ENCODE assay signal across 21 mouse cellular contexts in genomic region chr2:81849927-81850326, GRCm38 (mm10).
DNase-seq lines count a peak whose midpoint lies in the region; ATAC-seq and TF ChIP-seq lines count a peak whose summit lies in the region.
"Had no signal": no experiment of that assay in that cellular context is flagged by ENCODE, and none has a peak within 500 bp of the region (broad histone marks: within the 10 kb centered on the region; RNA-seq: fewer than 3 reads in every experiment).

No protein-coding gene starts in this region.

- H3K9me3 ChIP-seq in forebrain, embryonic 11.5 days (ENCODE audit: control insufficient read depth, low read length) = no peaks in the 10 kb centered on the region
- no peaks in the 10 kb centered on the region for H3K9me3 ChIP-seq in forebrain, embryonic 12.5 days
- H3K9me3 ChIP-seq in midbrain, embryonic 12.5 days = no peaks in the 10 kb centered on the region
- no peaks in the 10 kb centered on the region for H3K9me3 ChIP-seq in midbrain, embryonic 10.5 days (replicated peaks)
- no peaks in the 10 kb centered on the region for H3K9me3 ChIP-seq in ES-E14 (ENCODE audit: control insufficient read depth, insufficient read depth, low read depth, low read length)
- H3K9me3 ChIP-seq: forebrain, embryonic 10.5 days; forebrain, embryonic 15.5 days; heart, embryonic 12.5 days; heart, embryonic 15.5 days; hindbrain, embryonic 12.5 days; hindbrain, embryonic 15.5 days had no signal

- no peak overlapping the region for H3K9ac ChIP-seq in forebrain, embryonic 11.5 days (ENCODE audit: low read length)
- H3K9ac ChIP-seq in forebrain, embryonic 12.5 days = no peak overlapping the region
- H3K9ac ChIP-seq in midbrain, embryonic 12.5 days (replicated peaks) = no peak overlapping the region
- no peak overlapping the region for H3K9ac ChIP-seq in ES-E14 (ENCODE audit: insufficient read depth, low read depth, low read length, poor library complexity, severe bottlenecking)
- H3K9ac ChIP-seq: forebrain, embryonic 15.5 days; heart, embryonic 12.5 days; heart, embryonic 15.5 days; hindbrain, embryonic 12.5 days; hindbrain, embryonic 15.5 days had no signal

- H3K4me2 ChIP-seq in forebrain, embryonic 11.5 days (ENCODE audit: low read depth, low read length, severe bottlenecking) = no peak overlapping the region
- H3K4me2 ChIP-seq in forebrain, embryonic 12.5 days = no peak overlapping the region
- no peak overlapping the region for H3K4me2 ChIP-seq in midbrain, embryonic 12.5 days (replicated peaks)
- H3K4me2 ChIP-seq: forebrain, embryonic 15.5 days; heart, embryonic 12.5 days; heart, embryonic 15.5 days; hindbrain, embryonic 12.5 days; hindbrain, embryonic 15.5 days had no signal

- no peaks in the 10 kb centered on the region for H3K36me3 ChIP-seq in forebrain, embryonic 11.5 days (ENCODE audit: control insufficient read depth, insufficient read depth, low read length)
- H3K36me3 ChIP-seq in forebrain, embryonic 12.5 days (replicated peaks) = no peaks in the 10 kb centered on the region
- H3K36me3 ChIP-seq in midbrain, embryonic 12.5 days = no peaks in the 10 kb centered on the region
- no peaks in the 10 kb centered on the region for H3K36me3 ChIP-seq in midbrain, embryonic 10.5 days
- no peaks in the 10 kb centered on the region for H3K36me3 ChIP-seq in ES-E14 (ENCODE audit: control insufficient read depth, insufficient read depth, low read length, poor library complexity, severe bottlenecking)
- H3K36me3 ChIP-seq: forebrain, embryonic 10.5 days; forebrain, embryonic 15.5 days; heart, embryonic 12.5 days; heart, embryonic 15.5 days; hindbrain, embryonic 12.5 days; hindbrain, embryonic 15.5 days had no signal

- in situ Hi-C loops in ES-E14 (cut with MboI; ENCODE audit: low sequenced_read_pairs in 2 of 2, unreplicated experiment in 2 of 2) = no loop called here

- no peak overlapping the region for H3K4me3 ChIP-seq in forebrain, embryonic 11.5 days (ENCODE audit: low read depth, low read length)
- no peak overlapping the region for H3K4me3 ChIP-seq in forebrain, embryonic 12.5 days (replicated peaks)
- H3K4me3 ChIP-seq in midbrain, embryonic 12.5 days = no peak overlapping the region
- no peak overlapping the region for H3K4me3 ChIP-seq in midbrain, embryonic 10.5 days
- H3K4me3 ChIP-seq in ES-E14 (ENCODE audit: insufficient read depth in 1 of 2, low read depth in 1 of 2, low read length in 2 of 2, poor library complexity in 1 of 2, severe bottlenecking in 1 of 2) = no peak overlapping the region
- H3K4me3 ChIP-seq: forebrain, embryonic 10.5 days; forebrain, embryonic 15.5 days; heart, embryonic 12.5 days; heart, embryonic 15.5 days; hindbrain, embryonic 12.5 days; hindbrain, embryonic 15.5 days had no signal

- H3K27me3 ChIP-seq in forebrain, embryonic 11.5 days (ENCODE audit: control insufficient read depth, insufficient read depth, low read length) = no peaks in the 10 kb centered on the region
- no peaks in the 10 kb centered on the region for H3K27me3 ChIP-seq in forebrain, embryonic 12.5 days
- no peaks in the 10 kb centered on the region for H3K27me3 ChIP-seq in midbrain, embryonic 12.5 days
- H3K27me3 ChIP-seq in midbrain, embryonic 10.5 days (ENCODE audit: low read depth, poor library complexity, severe bottlenecking) = no peaks in the 10 kb centered on the region
- H3K27me3 ChIP-seq: forebrain, embryonic 15.5 days; heart, embryonic 12.5 days; heart, embryonic 15.5 days; hindbrain, embryonic 12.5 days; hindbrain, embryonic 15.5 days had no signal

- ATAC-seq in forebrain, embryonic 11.5 days (replicated peaks; ENCODE audit: low FRiP score) = 0 out of 2 replicates have a peak, but pooled peaks have one; percentile 53
- ATAC-seq in forebrain, embryonic 12.5 days (ENCODE audit: low FRiP score) = no peak
- peak; percentile 6; the same call in 1 of the 2 replicates for ATAC-seq in midbrain, embryonic 12.5 days (ENCODE audit: low FRiP score, low read depth)
- ATAC-seq: forebrain, embryonic 15.5 days had no signal

- H3K27ac ChIP-seq in forebrain, embryonic 11.5 days (ENCODE audit: low read depth, low read length) = no peak overlapping the region
- no peak overlapping the region for H3K27ac ChIP-seq in forebrain, embryonic 12.5 days
- no peak overlapping the region for H3K27ac ChIP-seq in midbrain, embryonic 12.5 days (replicated peaks)
- no peak overlapping the region for H3K27ac ChIP-seq in midbrain, embryonic 10.5 days (replicated peaks)
- H3K27ac ChIP-seq in ES-E14 (ENCODE audit: insufficient read depth, low read depth, low read length, poor library complexity, severe bottlenecking) = peak overlapping the region; percentile 40; the same call in 1 of the 2 replicates
- H3K27ac ChIP-seq: forebrain, embryonic 10.5 days; forebrain, embryonic 15.5 days; heart, embryonic 15.5 days; hindbrain, embryonic 12.5 days; hindbrain, embryonic 15.5 days had no signal

- no peak for DNase-seq in forebrain, embryonic 11.5 days (ENCODE audit: low spot score)
- DNase-seq in midbrain, embryonic 10.5 days (ENCODE audit: low spot score) = no peak
- DNase-seq in ES-E14 (ENCODE audit: low read depth, low spot score) = peak; percentile 2
- no peak for DNase-seq in kidney, adult 11 months
- DNase-seq: adrenal gland, postnatal 10 days; adrenal gland, postnatal 36 days; cerebellum, adult 18-20 months; cerebellum, adult 9-10 months; cerebellum, postnatal 14 days; gastrocnemius, postnatal 25 days; heart, adult 18-20 months; heart, postnatal 10 days; heart, postnatal 36 days had no signal

- no peaks in the 10 kb centered on the region for H3K4me1 ChIP-seq in forebrain, embryonic 11.5 days (replicated peaks; ENCODE audit: control insufficient read depth, insufficient read depth, low read length)
- peaks cover 5% of the 10 kb centered on the region for H3K4me1 ChIP-seq in forebrain, embryonic 12.5 days
- H3K4me1 ChIP-seq in midbrain, embryonic 12.5 days = peaks cover 5% of the 10 kb centered on the region
- H3K4me1 ChIP-seq in midbrain, embryonic 10.5 days = peaks cover 14% of the 10 kb centered on the region
- peaks cover 4 to 12% of the 10 kb centered on the region in 2 experiments; a peak in 3 of 4 replicates for H3K4me1 ChIP-seq in ES-E14 (ENCODE audit: control insufficient read depth in 2 of 2, insufficient read depth in 2 of 2, low read length in 2 of 2, poor library complexity in 1 of 2)
- H3K4me1 ChIP-seq: forebrain, embryonic 15.5 days; heart, embryonic 12.5 days; heart, embryonic 15.5 days; hindbrain, embryonic 12.5 days; hindbrain, embryonic 15.5 days had no signal

- 43% methylated on average over 4 of the region's 4 CpGs for WGBS in forebrain, embryonic 11.5 days
- 41% methylated on average over 4 of the region's 4 CpGs for WGBS in forebrain, embryonic 12.5 days
- WGBS in midbrain, embryonic 12.5 days = 44% methylated on average over 4 of the region's 4 CpGs
- 66% methylated on average over 4 of the region's 4 CpGs for WGBS in midbrain, embryonic 10.5 days

TF ChIP-seq in ES-E14, 5 proteins besides CTCF, POLR2A, EP300 and RAD21:
- TF ChIP-seq ZNF384 (IDR thresholded peaks at IDR 0.05; ENCODE audit: low read depth, low read length) (peak; percentile 80; the same call in 1 of the 2 replicates), ZC3H11A (IDR thresholded peaks at IDR 0.05; ENCODE audit: borderline replicate concordance, low read depth, low read length) (no peak)
TF ChIP-seq in ES-E14: peak in this region for 1.
